Mouse (Mus musculus) midbrain, embryonic 11.5 days (tissue): ENCODE results near the gene Snn. TPM values are rescaled to one million over a fixed set of nuclear protein-coding genes. Genes with fewer than 3 reads are reported as not detected.
"Not testable (repeated sequence)": the region's sequence is repeated elsewhere in the genome, so short reads cannot be mapped to it uniquely, and the experiment has no call there.

Experiments
- ATAC-seq: fragments of 200-750 bp; cut with Nextera tagmentation; 2 replicates; pipeline ENCODE4 v1.8.0; 2017; ENCODE audit warnings: moderate TSS enrichment, moderate library complexity; ENCODE audit not compliant: low FRiP score
- DNase-seq: peaks from one replicate; pipeline ENCODE4 v3.0.0; 2015; ENCODE audit warnings: low spot score; ENCODE audit errors: missing footprints
- H3K27ac ChIP-seq: fragments of 300-500 bp; sonication (generic); 2 replicates; pipeline ENCODE4 v1.5.1; 2014; ENCODE audit warnings: low read depth, low read length
- H3K27me3 ChIP-seq: fragments of 300-500 bp; sonication (generic); 2 replicates; pipeline ENCODE4 v1.6.1; 2014; ENCODE audit warnings: mild to moderate bottlenecking, low read length, moderate library complexity, mixed read lengths; ENCODE audit not compliant: control insufficient read depth, insufficient read depth
- H3K36me3 ChIP-seq: fragments of 300-500 bp; sonication (generic); 2 replicates; pipeline ENCODE4 v1.6.1; 2014; ENCODE audit warnings: mild to moderate bottlenecking, low read length, moderate library complexity, mixed read lengths; ENCODE audit not compliant: control insufficient read depth, insufficient read depth
- H3K4me1 ChIP-seq: fragments of 300-500 bp; sonication (generic); 2 replicates; pipeline ENCODE4 v1.6.1; 2014; ENCODE audit warnings: low read length; ENCODE audit not compliant: control insufficient read depth, insufficient read depth
- H3K4me2 ChIP-seq: fragments of 300-500 bp; sonication (generic); 2 replicates; pipeline ENCODE4 v1.6.1; 2014; ENCODE audit warnings: mild to moderate bottlenecking, moderate library complexity
- H3K4me3 ChIP-seq: fragments of 300-500 bp; sonication (generic); 2 replicates; pipeline ENCODE4 v1.5.1; 2014; ENCODE audit warnings: low read depth, low read length
- H3K9ac ChIP-seq: fragments of 300-500 bp; sonication (generic); 2 replicates; pipeline ENCODE4 v1.6.1; 2014; ENCODE audit warnings: low read length
- H3K9me3 ChIP-seq: fragments of 300-500 bp; sonication (generic); 2 replicates; pipeline ENCODE4 v1.6.1; 2016; ENCODE audit warnings: low read length; ENCODE audit not compliant: control insufficient read depth
- WGBS: fragments of 180-500 bp; shearing (Covaris S2); extraction: QIAGEN DNeasy Blood & Tissue Kit; methylation state at CpG from one replicate; pipeline ENCODE4 v1.1.7; 2014; 5-methylcytosine and 5-hydroxymethylcytosine counted together
- polyA plus RNA-seq: library from polyadenylated mRNA; unstranded; fragments of >200 nt; fragmentation: Nextera tagmentation; extraction: Ambion mirVana; gene quantifications from 2 replicates; pipeline ENCODE4 v1.2.1, GENCODE M21; 2014

Snn gene
- polyA plus RNA-seq: 103 and 110 TPM in 2 replicates

DNA sequence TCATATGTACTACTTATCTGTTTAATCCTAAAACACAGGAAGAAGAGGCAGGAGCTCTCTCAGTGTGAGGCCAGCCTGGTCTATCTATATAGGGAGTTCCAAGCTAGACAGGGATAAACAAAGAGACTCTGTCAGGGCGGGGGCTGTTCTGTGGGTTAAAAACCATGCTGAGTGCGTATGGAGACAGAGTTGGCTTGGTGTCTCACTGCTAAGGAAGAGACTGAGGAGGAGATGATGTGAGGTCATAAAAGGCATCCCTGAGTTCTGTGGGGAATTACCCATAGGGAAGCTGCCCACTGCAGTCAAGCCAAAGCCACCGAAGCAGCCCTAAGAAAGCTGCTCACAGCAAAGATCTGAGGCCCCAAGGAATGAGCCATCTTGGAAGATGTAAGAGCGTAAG, at the start of gene Snn:
Gene Snn, plus strand, starts transcription at position 301 of the 400 bp plus-strand sequence.
- no peak within 1 kb of the TSS for H3K27ac ChIP-seq
- no peak for DNase-seq
- H3K4me2 ChIP-seq: no peak within 1 kb of the TSS
- no peaks in the 10 kb centered on the region for H3K36me3 ChIP-seq
- H3K9me3 ChIP-seq: no peaks in the 10 kb centered on the region
- H3K9ac ChIP-seq: no peak within 1 kb of the TSS
- peaks cover 14% of the 10 kb centered on the region for H3K4me1 ChIP-seq
- 89% methylated on average over 4 of the region's 4 CpGs for WGBS
- H3K27me3 ChIP-seq: no peaks in the 10 kb centered on the region
- no peak within 1 kb of the TSS for H3K4me3 ChIP-seq
- ATAC-seq: no peak

DNA sequence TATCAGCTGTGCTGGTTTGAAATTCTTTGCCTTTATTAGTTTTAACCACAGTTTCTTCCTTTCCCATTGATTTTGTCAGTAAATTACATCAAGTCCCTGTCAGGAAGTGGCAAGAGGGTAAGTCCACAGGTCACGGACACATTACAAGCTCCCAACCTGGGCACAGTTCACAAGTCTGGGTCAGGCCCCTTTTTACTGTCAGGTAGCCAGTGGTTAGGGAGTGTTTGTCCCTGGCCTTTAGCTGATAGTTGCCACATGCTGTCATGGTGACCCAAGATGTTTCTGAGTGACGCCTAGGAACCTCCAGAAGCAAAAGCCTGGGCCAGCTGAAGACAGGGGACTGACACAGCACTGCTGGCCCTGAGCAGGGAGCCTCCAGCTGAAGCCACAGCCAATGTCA, 49.5 kb upstream of the Snn start:
- ATAC-seq: no peak
- H3K27me3 ChIP-seq: no peaks in the 10 kb centered on the region
- WGBS: 78% methylated on average over 2 of the region's 2 CpGs

DNA sequence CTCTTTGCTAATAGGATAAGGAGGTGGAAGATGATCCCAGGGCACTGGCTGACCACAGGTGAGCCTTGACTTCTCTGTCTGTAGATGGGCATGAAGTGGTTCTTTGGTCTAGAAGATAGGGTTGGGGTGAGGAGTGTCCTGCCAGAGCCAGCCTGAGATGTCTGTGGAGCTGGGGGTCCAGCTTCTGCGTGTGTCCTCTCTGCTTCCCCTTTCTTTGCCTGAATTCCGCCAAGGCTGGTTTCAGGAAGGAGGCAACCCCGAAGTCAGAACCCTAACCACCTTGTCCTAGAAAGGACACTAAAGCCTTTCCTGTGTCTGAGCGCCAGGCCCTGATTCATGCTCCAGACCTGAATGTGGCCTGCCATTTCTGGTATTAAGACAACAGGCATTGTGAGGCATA, 48.8 kb upstream of the Snn start:
- H3K9me3 ChIP-seq: no peaks in the 10 kb centered on the region
- H3K4me2 ChIP-seq: no peak overlapping the region
- WGBS: 82% methylated on average over 4 of the region's 4 CpGs
- H3K27ac ChIP-seq: no peak overlapping the region
- no peak overlapping the region for H3K9ac ChIP-seq
- H3K4me3 ChIP-seq: no peak overlapping the region
- no peaks in the 10 kb centered on the region for H3K27me3 ChIP-seq
- H3K4me1 ChIP-seq: peaks cover 6% of the 10 kb centered on the region
- DNase-seq: no peak
- no peak for ATAC-seq
- no peaks in the 10 kb centered on the region for H3K36me3 ChIP-seq

More for the DNA sequence above, 49.5 kb upstream of the Snn start:
- no peak overlapping the region for H3K9ac ChIP-seq
- H3K4me1 ChIP-seq: peaks cover 6% of the 10 kb centered on the region
- H3K9me3 ChIP-seq: no peaks in the 10 kb centered on the region
- H3K4me3 ChIP-seq: no peak overlapping the region
- H3K27ac ChIP-seq: no peak overlapping the region
- DNase-seq: peak; percentile 77
- no peaks in the 10 kb centered on the region for H3K36me3 ChIP-seq
- no peak overlapping the region for H3K4me2 ChIP-seq

- WGBS: 70% methylated on average over 11 of the region's 11 CpGs
- ATAC-seq: peak; percentile 29; the same call in 1 of the 2 replicates
- no peaks in the 10 kb centered on the region for H3K9me3 ChIP-seq
- H3K4me3 ChIP-seq: no peak overlapping the region
- H3K4me1 ChIP-seq: peaks cover 6% of the 10 kb centered on the region
- no peaks in the 10 kb centered on the region for H3K36me3 ChIP-seq
- H3K27ac ChIP-seq: no peak overlapping the region
- no peaks in the 10 kb centered on the region for H3K27me3 ChIP-seq
- no peak overlapping the region for H3K9ac ChIP-seq
- DNase-seq: peak; percentile 72
- no peak overlapping the region for H3K4me2 ChIP-seq
These were observed 47.9 kb upstream of the Snn start for GRCm38 (mm10) chr16:11012571-11013463.

DNA sequence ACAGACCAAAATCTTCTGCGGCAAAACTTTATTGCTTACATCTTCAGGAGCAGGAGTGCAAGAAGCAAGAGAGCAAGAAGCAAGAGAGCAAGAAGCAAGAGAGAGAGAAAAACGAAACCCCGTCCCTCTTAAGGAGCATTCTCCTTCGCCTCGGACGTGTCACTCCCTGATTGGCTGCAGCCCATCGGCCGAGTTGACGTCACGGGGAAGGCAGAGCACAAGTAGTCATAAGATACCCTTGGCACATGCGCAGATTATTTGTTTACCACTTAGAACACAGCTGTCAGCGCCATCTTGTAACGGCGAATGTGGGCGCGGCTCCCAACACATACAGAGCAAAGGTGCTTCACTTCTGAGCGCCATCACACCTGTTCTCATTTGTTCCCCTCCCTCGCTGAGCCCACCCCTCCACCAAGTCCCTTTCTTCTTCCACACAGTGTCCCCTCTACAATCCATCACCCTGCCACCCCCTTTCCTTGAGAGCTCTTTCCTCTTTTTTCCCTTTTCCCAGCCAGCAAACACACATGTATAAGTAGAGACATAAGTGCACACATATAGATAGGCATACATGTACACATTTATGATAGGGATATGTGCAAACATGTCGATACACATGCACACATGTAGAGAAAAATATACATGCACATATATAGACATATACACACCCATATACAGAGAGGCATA, 47.1 kb upstream of the Snn start:
- 94% methylated on average over 10 of the region's 19 CpGs for whole genome bisulfite sequencing
- not testable (repeated sequence) for H3K9me3 ChIP-seq

GRCm38 (mm10) chr16:11014407-11014806, 46.3 kb upstream of the Snn start:
- no peak overlapping the region for H3K4me2 ChIP-seq
- H3K27ac ChIP-seq: no peak overlapping the region
- WGBS: 90% methylated on average over 3 of the region's 3 CpGs
- DNase-seq (peak; percentile 4), ATAC-seq (no peak)
- H3K4me1 ChIP-seq: no peaks in the 10 kb centered on the region
- no peaks in the 10 kb centered on the region for H3K9me3 ChIP-seq
- no peak overlapping the region for H3K9ac ChIP-seq
- H3K27me3 ChIP-seq: no peaks in the 10 kb centered on the region
- no peak overlapping the region for H3K4me3 ChIP-seq
- H3K36me3 ChIP-seq: no peaks in the 10 kb centered on the region

More for the DNA sequence above, 47.1 kb upstream of the Snn start:
- ATAC-seq, H3K4me1 ChIP-seq, H3K9ac ChIP-seq, H3K4me3 ChIP-seq, H3K27me3 ChIP-seq, H3K36me3 ChIP-seq, H3K27ac ChIP-seq, H3K4me2 ChIP-seq: not testable (repeated sequence)
- peak; percentile 6 for DNase-seq

- Histone ChIP-seq H3K4me1 (no peaks in the 10 kb centered on the region), H3K27me3 (no peaks in the 10 kb centered on the region), H3K36me3 (no peaks in the 10 kb centered on the region), H3K4me3 (no peak overlapping the region), H3K4me2 (no peak overlapping the region), H3K9me3 (no peaks in the 10 kb centered on the region), H3K9ac (no peak overlapping the region), H3K27ac (no peak overlapping the region)
- 85% methylated on average over 4 of the region's 4 CpGs for WGBS
- DNase-seq: peak; percentile 41
- ATAC-seq: no peak
These were observed 44.4 kb upstream of the Snn start for GRCm38 (mm10) chr16:11016353-11016752.

- 73% methylated on average over 11 of the region's 11 CpGs for WGBS
- H3K4me3 ChIP-seq: no peak overlapping the region
- H3K9me3 ChIP-seq: no peaks in the 10 kb centered on the region
- ATAC-seq (no peak), DNase-seq (no peak)
- H3K4me2 ChIP-seq: no peak overlapping the region
- H3K27me3 ChIP-seq: no peaks in the 10 kb centered on the region
- H3K36me3 ChIP-seq: no peaks in the 10 kb centered on the region
- peak overlapping the region; percentile 42; the same call in 1 of the 2 replicates for H3K9ac ChIP-seq
- H3K4me1 ChIP-seq: no peaks in the 10 kb centered on the region
- H3K27ac ChIP-seq: no peak overlapping the region
These were observed 42.7 kb upstream of the Snn start for GRCm38 (mm10) chr16:11017807-11018595.
